Mouse (Mus musculus): ENCODE measurements around the gene Sorcs1. TPM values are rescaled to one million over a fixed set of nuclear protein-coding genes. Genes with fewer than 3 reads are reported as not detected.

Gene Sorcs1
- polyA plus RNA-seq, 1 experiment from 2014 or later: 0.49 TPM

DNA sequence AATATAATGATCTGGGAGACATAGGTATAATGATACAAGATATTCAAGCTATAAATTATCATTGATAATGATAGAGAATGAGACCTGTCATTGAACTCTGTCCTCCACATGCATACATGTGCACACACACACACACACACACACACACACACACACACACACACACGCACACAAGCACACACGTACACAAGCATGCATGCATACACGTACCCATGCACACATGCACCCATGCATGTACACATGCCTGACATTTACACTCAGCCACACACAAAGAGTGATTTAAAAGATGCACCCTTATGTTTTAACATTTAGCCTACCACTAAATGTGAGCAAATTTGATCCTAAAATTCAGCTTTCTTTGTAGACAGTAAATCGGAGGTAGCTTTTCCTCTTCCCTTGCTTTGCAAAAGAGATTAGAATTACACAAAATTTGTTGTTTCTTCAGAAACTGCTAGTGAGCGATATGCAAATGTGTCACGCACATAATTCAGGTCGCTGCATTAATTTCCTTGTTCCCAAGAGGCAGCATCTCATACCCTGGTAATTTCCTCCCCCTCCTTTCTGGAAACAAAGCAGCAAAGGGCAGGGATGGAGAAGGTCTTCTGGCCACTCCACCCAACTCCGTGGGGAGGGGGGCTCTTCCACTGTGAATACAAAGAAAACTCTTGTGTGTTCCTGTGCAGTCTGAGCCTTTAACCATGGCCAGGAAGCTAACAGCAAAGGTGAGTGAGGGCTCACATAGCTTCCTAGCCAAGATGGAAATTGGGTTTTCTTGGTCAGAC lies 38.0 kb downstream of the Sorcs1 start:
- no peak overlapping the region for H3K4me2 ChIP-seq
- no peaks in the 10 kb centered on the region for H3K36me3 ChIP-seq
- no peak overlapping the region for H3K4me3 ChIP-seq
- no peaks in the 10 kb centered on the region for H3K4me1 ChIP-seq
- no peak overlapping the region for H3K27ac ChIP-seq (replicated peaks)
- no peaks in the 10 kb centered on the region for H3K27me3 ChIP-seq (replicated peaks)
- 73% methylated on average over 8 of the region's 8 CpGs for WGBS
- no peaks in the 10 kb centered on the region for H3K9me3 ChIP-seq
- no peak overlapping the region for H3K9ac ChIP-seq
- ATAC-seq (ENCODE audit: extremely low read depth, insufficient number of reproducible peaks, low FRiP score, low TSS enrichment): no peak

DNA sequence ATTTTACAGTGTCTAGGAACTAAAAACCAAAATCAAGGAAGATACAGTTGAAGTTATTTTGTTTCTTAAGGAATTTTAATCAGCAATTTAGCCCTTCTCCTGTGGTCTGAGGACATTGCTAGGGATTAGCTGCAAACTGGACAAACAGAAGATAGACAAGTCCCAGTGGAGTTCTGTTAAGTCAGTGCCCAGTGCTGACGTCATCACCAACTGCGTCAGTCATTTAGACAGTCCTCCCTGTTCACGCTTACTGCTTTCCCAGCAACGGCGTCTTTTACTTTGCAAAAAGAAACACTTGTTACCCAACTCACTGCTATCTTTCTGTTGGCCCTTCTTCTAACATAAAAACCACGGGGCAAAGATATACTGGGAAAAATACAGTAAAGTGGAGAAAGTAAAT lies 40.3 kb downstream of the Sorcs1 start:
- no peak overlapping the region for H3K9ac ChIP-seq
- H3K27me3 ChIP-seq (replicated peaks): no peaks in the 10 kb centered on the region
- no peak for ATAC-seq (ENCODE audit: extremely low read depth, insufficient number of reproducible peaks, low FRiP score, low TSS enrichment)
- H3K4me1 ChIP-seq: no peaks in the 10 kb centered on the region
- no peaks in the 10 kb centered on the region for H3K36me3 ChIP-seq
- H3K4me3 ChIP-seq: no peak overlapping the region
- H3K4me2 ChIP-seq: no peak overlapping the region
- 57% methylated on average over 6 of the region's 6 CpGs for WGBS
- H3K27ac ChIP-seq (replicated peaks): no peak overlapping the region
- H3K9me3 ChIP-seq: no peaks in the 10 kb centered on the region

DNA sequence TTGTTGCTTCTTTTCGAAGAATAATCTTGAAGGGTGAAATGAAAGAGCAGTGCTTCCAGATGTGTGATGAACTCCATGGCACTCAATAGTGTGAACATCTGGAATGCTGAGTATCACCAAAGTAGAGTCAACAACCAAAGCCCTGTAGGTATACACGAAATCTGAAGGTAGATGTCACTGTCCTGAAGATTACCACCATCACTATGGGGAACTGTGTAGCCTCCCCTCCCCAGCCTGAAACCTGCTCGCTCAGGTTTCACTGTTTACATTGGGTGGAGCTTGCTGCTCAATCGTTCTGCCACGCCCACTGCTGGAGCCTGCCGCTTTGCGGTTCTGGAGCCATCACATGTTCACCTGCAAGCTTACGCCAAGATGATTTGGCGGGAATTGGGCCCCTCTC lies 64.4 kb downstream of the Sorcs1 start:
- ATAC-seq (ENCODE audit: extremely low read depth, insufficient number of reproducible peaks, low FRiP score, low TSS enrichment): no peak

DNA sequence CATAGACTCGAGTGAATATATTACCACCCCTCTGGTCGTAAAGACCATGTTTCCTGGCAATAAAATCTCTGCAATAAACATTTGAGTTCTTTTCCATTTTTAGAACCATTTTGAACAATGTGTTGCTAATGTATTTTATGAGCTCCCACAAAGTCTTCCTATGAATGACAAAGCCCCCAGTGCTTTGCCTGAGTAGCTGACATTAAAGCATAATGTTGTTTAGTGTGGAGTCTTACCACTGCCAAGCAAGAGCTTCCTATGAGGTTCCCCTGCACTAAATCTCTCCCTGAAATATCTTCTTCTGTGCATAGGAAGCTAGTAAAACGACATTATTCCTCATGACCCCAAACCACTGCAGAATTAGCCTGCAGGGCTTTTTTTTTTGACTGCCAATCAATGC lies 66.8 kb downstream of the Sorcs1 start:
- no peak overlapping the region for H3K4me2 ChIP-seq
- no peaks in the 10 kb centered on the region for H3K36me3 ChIP-seq
- no peak for ATAC-seq (ENCODE audit: extremely low read depth, insufficient number of reproducible peaks, low FRiP score, low TSS enrichment)
- H3K9me3 ChIP-seq: no peaks in the 10 kb centered on the region
- WGBS: 60% methylated on average over 3 of the region's 3 CpGs
- no peaks in the 10 kb centered on the region for H3K27me3 ChIP-seq (replicated peaks)
- H3K9ac ChIP-seq: no peak overlapping the region
- no peaks in the 10 kb centered on the region for H3K4me1 ChIP-seq
- H3K27ac ChIP-seq (replicated peaks): no peak overlapping the region
- no peak overlapping the region for H3K4me3 ChIP-seq

More for the DNA sequence above, 64.4 kb downstream of the Sorcs1 start:
- Histone ChIP-seq H3K9me3 (no peaks in the 10 kb centered on the region), H3K4me2 (peak overlapping the region; percentile 37), H3K9ac (no peak overlapping the region), H3K36me3 (no peaks in the 10 kb centered on the region), H3K27ac (replicated peaks) (no peak overlapping the region), H3K4me3 (no peak overlapping the region), H3K4me1 (no peaks in the 10 kb centered on the region), H3K27me3 (replicated peaks) (no peaks in the 10 kb centered on the region)
- WGBS: 26% methylated on average over 9 of the region's 9 CpGs

DNA sequence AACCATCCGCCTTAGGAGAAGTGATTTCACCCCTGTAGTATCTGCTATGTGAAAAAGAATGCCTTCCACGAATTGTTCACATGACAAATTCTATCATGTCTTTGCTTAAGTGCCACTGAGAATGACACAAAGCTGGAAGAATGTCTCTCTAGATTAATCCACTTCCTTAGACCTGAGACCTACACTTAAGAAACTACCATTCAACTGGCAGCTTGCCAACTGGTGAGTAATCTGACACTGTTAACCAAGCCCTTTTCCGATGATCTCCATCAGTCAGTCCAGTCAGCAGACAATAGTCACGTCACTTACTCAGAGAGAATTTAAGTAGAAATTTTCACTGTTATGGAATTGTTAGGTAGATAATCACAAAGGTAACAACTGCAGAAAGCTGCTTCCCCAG lies 74.6 kb downstream of the Sorcs1 start:
- WGBS: 21% methylated on average over 4 of the region's 4 CpGs
- H3K4me1 ChIP-seq: peaks cover 10% of the 10 kb centered on the region
- ATAC-seq (ENCODE audit: extremely low read depth, insufficient number of reproducible peaks, low FRiP score, low TSS enrichment): no peak

DNA sequence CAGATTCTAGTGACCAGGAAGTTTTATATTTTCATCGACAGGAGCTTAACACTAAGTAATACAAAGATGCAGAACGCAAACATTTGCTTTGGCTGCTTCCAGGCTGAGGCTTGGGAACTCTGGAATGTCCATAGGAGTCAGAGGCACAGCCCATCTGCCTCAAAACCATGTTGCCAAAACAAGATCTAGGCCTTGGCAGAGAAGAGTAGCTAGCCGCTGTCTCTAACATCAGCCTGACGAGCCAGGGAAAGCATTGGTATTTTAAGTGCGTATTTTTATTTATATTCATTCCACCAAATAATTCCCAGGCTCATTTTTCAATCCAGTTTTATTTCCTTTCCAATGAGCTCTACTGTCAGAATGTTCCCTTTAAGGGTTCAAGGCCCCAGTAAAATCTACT lies 75.1 kb downstream of the Sorcs1 start:
- Histone ChIP-seq H3K9me3 (no peaks in the 10 kb centered on the region), H3K4me1 (peaks cover 10% of the 10 kb centered on the region), H3K36me3 (no peaks in the 10 kb centered on the region), H3K4me3 (no peak overlapping the region), H3K9ac (no peak overlapping the region), H3K27ac (replicated peaks) (no peak overlapping the region), H3K27me3 (replicated peaks) (no peaks in the 10 kb centered on the region), H3K4me2 (no peak overlapping the region)
- WGBS: 53% methylated on average over 5 of the region's 5 CpGs
- ATAC-seq (ENCODE audit: extremely low read depth, insufficient number of reproducible peaks, low FRiP score, low TSS enrichment): no peak

More for the DNA sequence above, 74.6 kb downstream of the Sorcs1 start:
- Histone ChIP-seq H3K9me3 (no peaks in the 10 kb centered on the region), H3K4me2 (no peak overlapping the region), H3K9ac (no peak overlapping the region), H3K27ac (replicated peaks) (no peak overlapping the region), H3K27me3 (replicated peaks) (no peaks in the 10 kb centered on the region), H3K4me3 (no peak overlapping the region), H3K36me3 (no peaks in the 10 kb centered on the region)

DNA sequence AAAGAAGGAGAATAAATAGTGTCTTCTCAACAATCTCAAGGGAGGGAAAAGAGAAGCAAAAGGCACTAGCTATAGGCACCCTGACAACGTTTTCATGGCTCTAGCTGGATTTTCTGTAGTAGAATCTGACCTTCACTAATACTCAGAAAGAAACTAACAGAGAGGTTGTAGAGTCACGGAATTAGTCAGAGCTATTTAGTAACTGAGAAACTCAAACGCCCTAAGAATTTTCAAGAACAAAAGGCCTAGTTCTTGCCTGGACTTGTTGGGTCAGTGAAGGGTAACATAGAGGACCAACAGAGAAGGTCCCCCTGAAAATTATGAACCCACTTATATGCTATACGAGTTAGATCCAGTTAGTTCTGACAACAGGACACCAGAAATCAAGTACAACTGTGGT lies 81.1 kb downstream of the Sorcs1 start:
- no peak for ATAC-seq (ENCODE audit: extremely low read depth, insufficient number of reproducible peaks, low FRiP score, low TSS enrichment)

DNA sequence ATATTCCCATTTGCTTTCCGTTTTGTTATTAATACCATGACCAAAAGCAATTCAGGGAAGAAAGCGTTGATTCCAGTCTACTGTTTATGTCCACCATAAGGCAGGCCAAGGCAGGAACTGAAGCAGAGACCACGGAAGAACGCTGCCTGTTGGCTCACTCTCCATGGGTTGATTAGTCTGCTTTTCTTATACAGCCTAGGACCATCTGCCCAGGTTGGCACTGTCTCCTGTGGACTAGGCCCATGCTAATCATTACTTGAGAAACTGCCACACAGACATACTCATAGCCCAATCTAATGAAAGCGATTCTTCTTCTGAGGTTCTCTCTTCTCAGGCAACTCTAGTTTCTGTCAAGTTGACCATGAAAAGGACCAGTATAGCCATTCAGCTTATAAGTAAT lies 92.3 kb downstream of the Sorcs1 start:
- Histone ChIP-seq H3K27me3 (replicated peaks) (no peaks in the 10 kb centered on the region), H3K9me3 (no peaks in the 10 kb centered on the region), H3K4me3 (no peak overlapping the region), H3K4me1 (no peaks in the 10 kb centered on the region), H3K9ac (no peak overlapping the region), H3K27ac (replicated peaks) (no peak overlapping the region), H3K36me3 (no peaks in the 10 kb centered on the region), H3K4me2 (no peak overlapping the region)
- WGBS: 78% methylated on average over 5 of the region's 5 CpGs
- no peak for ATAC-seq (ENCODE audit: extremely low read depth, insufficient number of reproducible peaks, low FRiP score, low TSS enrichment)

More for the DNA sequence above, 81.1 kb downstream of the Sorcs1 start:
- WGBS: 62% methylated on average over 4 of the region's 4 CpGs
- Histone ChIP-seq H3K27me3 (replicated peaks) (no peaks in the 10 kb centered on the region), H3K4me2 (no peak overlapping the region), H3K4me1 (no peaks in the 10 kb centered on the region), H3K9me3 (no peaks in the 10 kb centered on the region), H3K9ac (no peak overlapping the region), H3K27ac (replicated peaks) (no peak overlapping the region), H3K4me3 (no peak overlapping the region), H3K36me3 (no peaks in the 10 kb centered on the region)

DNA sequence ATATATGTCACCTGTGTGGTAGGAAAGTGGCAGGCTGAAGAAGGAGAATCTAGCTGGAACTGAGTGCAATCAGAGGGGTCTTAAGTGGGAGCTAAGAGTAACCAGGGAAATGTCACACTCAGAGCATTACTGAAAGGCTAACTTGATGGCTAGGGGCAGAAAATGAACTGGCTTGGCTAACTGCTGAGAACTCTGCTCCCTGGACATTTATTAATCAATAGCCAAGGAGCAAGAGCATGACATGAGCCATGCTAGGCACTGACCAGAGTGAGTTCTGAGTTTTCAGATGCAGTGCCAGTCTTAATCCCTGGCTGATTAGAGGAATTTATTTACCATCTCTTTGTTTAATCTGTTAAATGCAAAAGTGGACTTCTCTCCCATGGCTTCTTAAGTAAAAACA lies 95.5 kb downstream of the Sorcs1 start:
- Histone ChIP-seq H3K9me3 (no peaks in the 10 kb centered on the region), H3K36me3 (no peaks in the 10 kb centered on the region), H3K4me1 (no peaks in the 10 kb centered on the region), H3K4me2 (no peak overlapping the region), H3K4me3 (no peak overlapping the region), H3K27ac (replicated peaks) (no peak overlapping the region), H3K9ac (no peak overlapping the region), H3K27me3 (replicated peaks) (no peaks in the 10 kb centered on the region)
- no peak for ATAC-seq (ENCODE audit: extremely low read depth, insufficient number of reproducible peaks, low FRiP score, low TSS enrichment)

DNA sequence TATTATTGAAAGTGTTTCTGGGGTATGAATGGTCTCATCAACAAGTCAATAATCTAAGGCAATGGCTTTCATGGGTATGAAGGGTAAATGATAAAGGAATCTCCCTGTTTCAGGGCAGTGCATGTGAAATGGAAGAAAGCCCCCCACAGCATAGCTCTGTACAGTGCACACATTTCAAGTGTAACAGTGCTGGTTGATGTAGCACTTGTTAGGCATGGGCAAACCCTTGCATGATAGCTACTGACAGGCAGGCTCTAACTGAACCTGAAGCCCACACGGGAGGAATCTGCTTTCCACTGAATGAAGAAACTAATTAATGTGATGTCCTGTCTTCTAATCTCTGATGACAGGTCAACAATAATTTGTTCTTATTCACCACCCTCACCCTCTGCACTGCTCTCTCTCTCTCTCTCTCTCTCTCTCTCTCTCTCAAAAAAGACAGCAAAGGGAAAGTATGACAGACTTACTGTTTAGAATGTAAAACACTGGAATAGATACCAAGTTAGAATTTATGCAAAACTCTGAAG lies 108.7 kb downstream of the Sorcs1 start:
- Histone ChIP-seq H3K27ac (replicated peaks) (no peak overlapping the region), H3K36me3 (no peaks in the 10 kb centered on the region), H3K4me1 (no peaks in the 10 kb centered on the region), H3K27me3 (replicated peaks) (no peaks in the 10 kb centered on the region), H3K9ac (no peak overlapping the region), H3K9me3 (no peaks in the 10 kb centered on the region), H3K4me2 (no peak overlapping the region), H3K4me3 (no peak overlapping the region)
- ATAC-seq (ENCODE audit: extremely low read depth, insufficient number of reproducible peaks, low FRiP score, low TSS enrichment): no peak
- WGBS: 40% methylated on average over 1 of the region's 1 CpGs

DNA sequence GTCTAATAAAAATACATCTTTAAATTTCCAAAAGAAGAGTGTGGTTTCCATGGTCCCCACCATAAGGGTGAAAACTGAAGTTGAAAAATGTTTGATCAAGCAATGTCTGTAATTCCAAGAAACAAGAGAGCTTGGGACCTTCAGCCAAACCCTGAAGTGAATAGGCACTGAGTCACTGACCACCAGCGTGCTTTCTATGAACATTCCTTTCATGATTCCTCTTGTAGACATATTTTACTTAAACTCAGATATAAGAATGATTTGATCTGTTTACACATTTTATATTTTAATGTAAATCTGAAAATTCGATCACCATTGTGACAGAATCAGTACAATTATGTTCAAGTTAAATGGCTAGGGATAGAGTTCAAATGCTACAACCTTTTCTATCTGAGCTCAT lies 112.1 kb downstream of the Sorcs1 start:
- no peaks in the 10 kb centered on the region for H3K9me3 ChIP-seq
- H3K4me2 ChIP-seq: no peak overlapping the region
- H3K9ac ChIP-seq: no peak overlapping the region
- ATAC-seq (ENCODE audit: extremely low read depth, insufficient number of reproducible peaks, low FRiP score, low TSS enrichment): no peak
- H3K27ac ChIP-seq (replicated peaks): no peak overlapping the region
- WGBS: 68% methylated on average over 2 of the region's 2 CpGs
- no peaks in the 10 kb centered on the region for H3K4me1 ChIP-seq
- H3K36me3 ChIP-seq: no peaks in the 10 kb centered on the region
- H3K4me3 ChIP-seq: no peak overlapping the region
- H3K27me3 ChIP-seq (replicated peaks): no peaks in the 10 kb centered on the region

DNA sequence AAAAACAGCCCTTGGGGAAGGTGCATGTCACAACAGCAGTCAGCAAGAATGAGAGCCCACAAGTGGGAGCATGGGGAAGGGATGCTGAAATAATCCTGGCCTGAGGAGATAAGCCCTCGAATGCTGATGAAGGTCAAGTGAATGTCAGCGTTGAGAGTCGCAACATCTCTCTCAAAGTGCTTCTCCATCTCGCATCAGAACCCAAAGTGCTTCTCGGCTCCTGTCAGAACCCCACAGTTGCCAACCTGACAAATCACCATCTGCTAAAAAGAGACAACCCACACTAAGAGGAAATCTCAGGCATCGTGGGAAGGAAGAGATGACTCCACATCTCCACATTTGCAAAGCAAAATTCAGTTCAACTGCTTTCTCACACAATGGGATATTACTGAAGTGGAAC lies 119.7 kb downstream of the Sorcs1 start:
- Histone ChIP-seq H3K9me3 (no peaks in the 10 kb centered on the region), H3K4me2 (no peak overlapping the region), H3K27ac (replicated peaks) (no peak overlapping the region), H3K9ac (no peak overlapping the region), H3K4me1 (no peaks in the 10 kb centered on the region), H3K27me3 (replicated peaks) (no peaks in the 10 kb centered on the region), H3K36me3 (no peaks in the 10 kb centered on the region), H3K4me3 (no peak overlapping the region)
- WGBS: 24% methylated on average over 6 of the region's 6 CpGs
- no peak for ATAC-seq (ENCODE audit: extremely low read depth, insufficient number of reproducible peaks, low FRiP score, low TSS enrichment)

Data from heart, embryonic 13.5 days (tissue).